Mouse (Mus musculus) kidney, embryonic 14.5 days (tissue): Measurements from ENCODE around the gene Myo3b. TPM values are rescaled to one million over a fixed set of nuclear protein-coding genes. Genes with fewer than 3 reads are reported as not detected.

Experiments used
- ATAC-seq: fragments of 200-750 bp; cut with Nextera tagmentation; 2 replicates; pipeline ENCODE4 v1.8.0; 2017; ENCODE audit warnings: moderate number of reproducible peaks, mild to moderate bottlenecking, moderate TSS enrichment, moderate library complexity; ENCODE audit not compliant: low FRiP score, low TSS enrichment
- H3K27ac ChIP-seq: fragments of 300-500 bp; sonication (generic); 2 replicates; pipeline ENCODE4 v1.5.1; 2014; ENCODE audit warnings: low read depth, mild to moderate bottlenecking, low read length, moderate library complexity, mixed read lengths
- H3K27me3 ChIP-seq: fragments of 300-500 bp; sonication (generic); 2 replicates; pipeline ENCODE4 v1.6.1; 2014; ENCODE audit warnings: mild to moderate bottlenecking, low read length; ENCODE audit not compliant: control insufficient read depth, insufficient read depth
- H3K36me3 ChIP-seq: fragments of 300-500 bp; sonication (generic); 2 replicates; pipeline ENCODE4 v1.6.1; 2014; ENCODE audit warnings: low read length, mixed read lengths; ENCODE audit not compliant: control insufficient read depth, insufficient read depth
- H3K4me1 ChIP-seq: fragments of 300-500 bp; sonication (generic); 2 replicates; pipeline ENCODE4 v1.6.1; 2014; ENCODE audit warnings: low read length, mixed read lengths; ENCODE audit not compliant: control insufficient read depth, insufficient read depth
- H3K4me2 ChIP-seq: fragments of 300-500 bp; sonication (generic); replicated peaks from 2 replicates; pipeline ENCODE4 v1.6.1; 2014; ENCODE audit warnings: low read depth, mild to moderate bottlenecking, low read length
- H3K4me3 ChIP-seq: fragments of 300-500 bp; sonication (generic); 2 replicates; pipeline ENCODE4 v1.5.1; 2014; ENCODE audit warnings: mild to moderate bottlenecking, low read length
- H3K9ac ChIP-seq: fragments of 300-500 bp; sonication (generic); 2 replicates; pipeline ENCODE4 v1.6.1; 2014; ENCODE audit warnings: low read depth, mild to moderate bottlenecking, low read length, moderate library complexity
- H3K9me3 ChIP-seq: fragments of 300-500 bp; sonication (generic); 2 replicates; pipeline ENCODE4 v1.6.1; 2016; ENCODE audit warnings: low read length; ENCODE audit not compliant: control insufficient read depth
- WGBS: fragments of 180-500 bp; shearing (Covaris S2); extraction: QIAGEN DNeasy Blood & Tissue Kit; methylation state at CpG from one replicate; pipeline ENCODE4 v1.1.7; 2014; 5-methylcytosine and 5-hydroxymethylcytosine counted together
- polyA plus RNA-seq: library from polyadenylated mRNA; unstranded; fragments of >200 nt; fragmentation: Nextera tagmentation; extraction: Ambion mirVana; gene quantifications from 2 replicates; pipeline ENCODE4 v1.2.1, GENCODE M21; 2014

Myo3b gene
- polyA plus RNA-seq, 1 experiment from 2014 or later, result 0.77 TPM

DNA sequence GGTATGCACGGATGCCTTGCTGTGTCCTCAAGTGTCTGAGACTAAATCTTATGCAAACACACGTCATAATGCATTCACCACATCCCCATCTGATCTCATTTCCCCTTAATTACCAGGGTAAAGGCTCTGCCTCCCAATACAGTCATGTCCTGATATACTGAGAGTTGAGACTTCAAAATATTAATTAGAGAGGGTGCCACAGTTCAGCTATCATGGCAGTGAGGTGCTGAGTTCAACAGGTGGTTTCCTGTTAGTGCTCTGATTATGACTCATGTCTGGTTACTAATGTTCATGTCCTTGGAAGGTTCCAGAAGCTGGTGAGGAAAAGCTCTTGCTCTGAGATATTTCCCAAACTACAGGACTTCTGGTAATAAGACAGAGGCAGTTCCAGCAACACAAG is 52.3 kb downstream of the Myo3b start:
- Histone ChIP-seq H3K9me3 (no peaks in the 10 kb centered on the region), H3K27ac (no peak overlapping the region), H3K4me3 (no peak overlapping the region), H3K36me3 (no peaks in the 10 kb centered on the region), H3K4me1 (peaks cover 6% of the 10 kb centered on the region; the same call in 1 of the 2 replicates), H3K27me3 (no peaks in the 10 kb centered on the region), H3K4me2 (no peak overlapping the region), H3K9ac (no peak overlapping the region)
- ATAC-seq, result no peak
- WGBS, result 58% methylated on average over 2 of the region's 2 CpGs

DNA sequence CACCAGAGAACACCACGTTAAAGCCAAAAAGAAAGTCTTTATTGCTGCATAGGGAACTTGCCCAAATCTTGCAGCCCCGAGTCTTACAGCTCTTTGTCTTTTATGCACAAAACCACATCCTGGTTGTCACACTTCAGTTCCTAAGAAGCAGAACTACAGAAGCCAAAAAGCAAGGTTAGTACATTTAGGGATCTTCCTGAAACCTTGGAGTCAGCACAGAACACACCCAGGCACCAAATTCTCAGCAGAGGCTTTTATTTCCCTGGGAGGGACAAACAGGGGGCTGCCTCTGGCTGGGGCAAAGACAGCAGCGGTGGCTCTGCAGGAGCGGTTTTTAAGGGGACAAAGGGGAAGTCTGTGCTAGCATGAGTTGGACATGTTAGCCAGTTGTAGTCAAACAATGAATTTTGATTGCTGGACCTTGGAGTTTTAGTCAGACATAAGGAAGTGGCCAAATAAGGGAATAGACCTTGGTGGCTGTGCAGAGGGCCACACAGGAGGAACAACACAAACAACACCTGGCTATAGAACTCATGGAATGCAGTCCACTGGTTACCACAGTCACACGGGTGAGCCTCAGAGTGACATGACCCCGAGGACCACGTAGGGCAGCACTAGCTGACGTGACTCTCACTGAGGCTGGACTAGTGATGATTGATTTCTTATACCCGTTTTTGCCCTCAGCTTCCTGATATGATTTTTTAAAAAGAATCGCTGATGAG is 53.0 kb downstream of the Myo3b start:
- ATAC-seq, result no peak
- Histone ChIP-seq H3K27me3 (no peaks in the 10 kb centered on the region), H3K36me3 (no peaks in the 10 kb centered on the region), H3K9me3 (no peaks in the 10 kb centered on the region), H3K27ac (no peak overlapping the region), H3K4me2 (no peak overlapping the region), H3K9ac (no peak overlapping the region), H3K4me3 (no peak overlapping the region), H3K4me1 (peaks cover 8% of the 10 kb centered on the region; the same call in 1 of the 2 replicates)
- 55% methylated on average over 10 of the region's 10 CpGs for WGBS

DNA sequence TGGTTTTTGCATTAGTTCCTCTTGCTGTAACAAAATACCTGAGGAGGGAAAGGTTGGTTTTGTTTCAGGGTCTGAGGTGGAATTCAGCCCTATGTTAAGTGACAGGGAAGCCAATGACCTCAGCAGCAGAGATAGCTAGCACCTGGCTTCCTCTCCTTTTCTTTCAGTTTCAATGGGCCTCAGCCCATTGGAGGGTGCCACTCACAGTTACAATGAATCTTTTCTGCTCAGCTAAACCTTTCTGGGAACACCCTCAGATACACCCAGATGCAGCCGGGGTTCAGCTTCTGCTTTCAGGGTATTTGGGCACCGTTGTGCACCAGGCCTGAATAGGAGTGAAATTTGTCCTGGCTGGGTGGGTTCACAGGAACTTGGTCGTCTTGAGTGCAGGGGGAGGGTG is 53.7 kb downstream of the Myo3b start:
- Histone ChIP-seq H3K27me3 (no peaks in the 10 kb centered on the region), H3K4me3 (no peak overlapping the region), H3K27ac (no peak overlapping the region), H3K4me1 (peaks cover 8% of the 10 kb centered on the region; the same call in 1 of the 2 replicates), H3K9ac (no peak overlapping the region), H3K9me3 (no peaks in the 10 kb centered on the region), H3K36me3 (no peaks in the 10 kb centered on the region), H3K4me2 (no peak overlapping the region)
- no peak for ATAC-seq
- 54% methylated on average over 3 of the region's 3 CpGs for WGBS

DNA sequence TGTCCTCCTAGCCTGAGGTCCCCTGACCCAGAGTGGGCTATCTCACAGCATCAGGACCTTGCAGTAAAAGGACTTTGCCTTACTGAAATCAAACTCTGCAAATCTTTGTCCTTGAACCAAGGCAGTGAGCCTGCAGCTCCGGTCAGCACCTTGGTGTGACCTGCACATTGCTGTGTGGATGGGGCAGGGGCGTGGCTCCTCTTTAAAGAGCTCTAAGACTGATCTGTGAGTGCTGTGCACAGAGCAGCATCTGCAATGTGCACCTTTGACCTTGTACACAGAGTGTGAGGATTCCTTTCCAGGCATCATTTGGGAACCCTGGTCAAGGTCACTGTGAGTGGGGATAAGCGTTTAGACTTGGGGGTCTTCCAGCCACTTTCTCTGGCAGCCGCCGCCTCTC is 55.5 kb downstream of the Myo3b start:
- Histone ChIP-seq H3K4me3 (no peak overlapping the region), H3K27me3 (no peaks in the 10 kb centered on the region), H3K4me2 (no peak overlapping the region), H3K9me3 (no peaks in the 10 kb centered on the region), H3K9ac (no peak overlapping the region), H3K36me3 (no peaks in the 10 kb centered on the region), H3K4me1 (peaks cover 8% of the 10 kb centered on the region; the same call in 1 of the 2 replicates), H3K27ac (no peak overlapping the region)
- 58% methylated on average over 5 of the region's 5 CpGs for WGBS
- no peak for ATAC-seq

DNA sequence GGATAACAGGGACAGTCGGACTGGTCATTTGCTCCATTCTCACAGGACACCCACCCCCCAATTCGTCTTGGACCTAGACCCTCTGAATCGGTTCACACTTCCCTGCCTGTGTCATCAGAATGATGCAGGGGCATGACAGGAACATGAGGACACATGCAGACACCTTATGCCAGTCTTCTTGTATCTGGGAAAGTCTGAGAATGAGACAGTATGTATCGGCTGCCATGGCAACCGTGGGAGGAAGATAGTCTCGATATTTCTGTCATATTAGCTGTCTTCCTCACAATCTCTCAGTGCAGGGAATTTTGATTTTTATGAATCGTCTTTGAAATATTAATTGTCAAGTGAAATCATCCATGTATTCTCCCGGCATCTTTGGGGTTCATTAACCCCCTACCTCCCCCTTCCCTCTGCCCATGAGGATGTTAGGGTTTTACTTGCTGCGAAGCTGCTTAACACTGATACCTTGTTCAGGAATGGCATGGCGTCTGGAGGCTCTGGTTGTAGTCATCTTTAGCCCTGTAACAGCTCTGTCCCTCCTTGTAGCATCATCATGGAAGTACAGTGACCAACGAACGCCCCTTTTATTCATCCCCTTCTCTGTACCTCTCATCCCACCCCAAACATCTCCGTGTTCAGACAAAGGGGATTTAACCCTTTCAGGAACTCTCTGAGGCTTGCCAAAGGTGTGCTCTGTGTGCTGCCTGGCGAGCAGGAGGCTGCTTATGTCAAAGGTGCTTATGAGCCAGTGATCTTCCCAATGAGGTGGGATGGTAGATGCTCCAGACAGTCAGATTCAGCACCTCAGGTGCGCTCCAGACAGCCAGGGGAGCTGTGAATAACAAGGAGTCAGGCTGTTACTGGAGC is 58.5 kb downstream of the Myo3b start:
- Histone ChIP-seq H3K9ac (no peak overlapping the region), H3K36me3 (no peaks in the 10 kb centered on the region), H3K4me3 (no peak overlapping the region), H3K9me3 (no peaks in the 10 kb centered on the region), H3K27me3 (no peaks in the 10 kb centered on the region), H3K4me1 (peaks cover 8% of the 10 kb centered on the region; the same call in 1 of the 2 replicates), H3K27ac (no peak overlapping the region), H3K4me2 (no peak overlapping the region)
- 82% methylated on average over 15 of the region's 15 CpGs for WGBS
- no peak for ATAC-seq

DNA sequence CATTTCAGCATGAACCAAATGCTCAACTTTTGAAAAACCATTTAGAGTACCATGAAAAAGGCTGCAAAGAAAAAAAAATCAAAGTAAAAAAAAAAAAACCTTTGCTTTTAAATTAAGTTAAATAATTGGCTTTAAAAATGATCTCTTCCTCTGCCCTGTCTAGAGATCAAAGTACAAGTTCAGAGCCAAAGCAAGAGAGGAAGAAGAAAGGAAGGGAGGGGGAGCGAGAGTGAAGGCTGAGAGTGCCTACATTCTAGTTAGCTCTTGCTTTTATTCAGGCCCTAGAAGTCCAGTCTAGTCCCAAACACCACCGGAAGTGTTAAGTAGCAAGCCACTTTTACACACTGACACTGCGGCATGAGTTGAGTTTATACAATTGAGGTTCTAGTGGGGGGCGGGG is 60.5 kb downstream of the Myo3b start:
- no peak for ATAC-seq
- H3K4me2 ChIP-seq, result no peak overlapping the region
- no peaks in the 10 kb centered on the region for H3K9me3 ChIP-seq
- 64% methylated on average over 4 of the region's 4 CpGs for WGBS
- no peak overlapping the region for H3K9ac ChIP-seq
- peaks cover 8% of the 10 kb centered on the region; the same call in 1 of the 2 replicates for H3K4me1 ChIP-seq
- H3K36me3 ChIP-seq, result no peaks in the 10 kb centered on the region
- H3K27ac ChIP-seq, result no peak overlapping the region
- H3K27me3 ChIP-seq, result no peaks in the 10 kb centered on the region; the same call in 1 of the 2 replicates
- H3K4me3 ChIP-seq, result no peak overlapping the region

DNA sequence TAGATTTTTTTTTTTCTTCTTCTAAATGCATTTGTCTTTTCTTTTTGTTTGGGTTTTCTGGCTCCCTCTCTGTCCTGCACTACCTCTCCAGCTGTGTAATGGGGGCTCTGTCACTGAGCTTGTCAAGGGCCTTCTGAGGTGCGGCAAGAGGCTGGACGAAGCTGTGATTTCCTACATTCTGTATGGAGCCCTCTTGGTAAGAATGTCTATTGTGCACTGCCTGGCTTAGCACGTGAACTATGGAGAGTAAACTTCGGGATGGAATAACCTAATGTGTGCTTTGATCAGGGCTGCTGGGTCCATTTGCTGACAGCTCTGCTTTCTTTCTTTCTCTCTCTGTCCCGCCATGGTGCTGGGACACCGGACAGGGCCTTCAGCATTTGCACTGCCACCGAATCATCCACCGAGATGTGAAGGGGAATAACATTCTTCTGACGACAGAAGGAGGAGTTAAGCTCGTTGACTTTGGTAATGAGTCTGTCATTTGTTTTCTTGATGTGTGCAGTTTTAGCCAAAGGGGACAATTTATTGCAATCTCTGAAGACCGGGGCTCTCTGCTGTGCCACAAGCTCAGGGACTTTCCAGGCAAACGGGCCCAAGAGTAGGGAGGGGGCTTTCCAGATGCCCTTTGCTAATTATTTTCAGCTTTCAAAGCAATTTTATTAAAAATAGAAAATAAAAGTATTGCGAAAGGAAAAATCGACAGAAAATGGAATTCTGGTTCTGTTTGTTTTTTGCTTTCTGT is 66.5 kb downstream of the Myo3b start:
- ATAC-seq, result no peak
- Histone ChIP-seq H3K27ac (no peak overlapping the region), H3K27me3 (no peaks in the 10 kb centered on the region; the same call in 1 of the 2 replicates), H3K4me3 (no peak overlapping the region), H3K9ac (no peak overlapping the region), H3K4me2 (no peak overlapping the region), H3K9me3 (no peaks in the 10 kb centered on the region), H3K4me1 (no peaks in the 10 kb centered on the region), H3K36me3 (no peaks in the 10 kb centered on the region)
- WGBS, result 47% methylated on average over 14 of the region's 14 CpGs

DNA sequence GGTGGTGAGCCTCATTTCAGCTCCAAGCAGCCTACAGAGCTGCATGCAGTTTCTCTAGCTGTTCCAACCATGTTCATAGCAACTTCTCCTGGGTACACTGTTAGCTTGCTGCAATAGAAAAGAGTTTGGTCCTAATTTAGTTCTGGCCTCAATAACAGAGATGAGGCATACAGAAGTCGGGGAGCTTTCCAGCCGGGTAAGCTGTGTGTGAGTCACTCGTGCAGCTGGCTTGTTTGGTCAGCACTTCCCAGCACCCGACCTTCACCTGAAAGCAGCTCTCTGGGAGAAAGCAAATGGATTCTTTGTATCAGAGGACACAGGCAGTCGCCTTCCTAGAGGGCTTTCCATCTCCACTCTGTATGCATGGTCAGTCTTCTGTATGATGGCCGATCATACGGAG is 70.1 kb downstream of the Myo3b start:
- ATAC-seq, result no peak
- Histone ChIP-seq H3K27me3 (no peaks in the 10 kb centered on the region; the same call in 1 of the 2 replicates), H3K4me2 (no peak overlapping the region), H3K27ac (no peak overlapping the region), H3K9ac (no peak overlapping the region), H3K4me3 (no peak overlapping the region), H3K9me3 (no peaks in the 10 kb centered on the region), H3K36me3 (no peaks in the 10 kb centered on the region), H3K4me1 (no peaks in the 10 kb centered on the region)
- WGBS, result 65% methylated on average over 7 of the region's 7 CpGs
